Mouse (Mus musculus) midbrain, embryonic 14.5 days (tissue): Measurements from ENCODE around the gene Stk36. TPM values are rescaled to one million over a fixed set of nuclear protein-coding genes. Genes with fewer than 3 reads are reported as not detected.
A peak's percentile ranks its signal among the peaks of the same experiment; 100 is the strongest.

Experiments
- ATAC-seq: fragments of 200-750 bp; cut with Nextera tagmentation; 2 replicates; pipeline ENCODE4 v1.8.0; 2017; ENCODE audit warnings: moderate number of reproducible peaks, moderate library complexity; ENCODE audit not compliant: low FRiP score, low TSS enrichment
- DNase-seq: peaks from one replicate; pipeline ENCODE4 v3.0.0-alpha.2; 2015
- H3K27ac ChIP-seq: fragments of 300-500 bp; sonication (generic); replicated peaks from 2 replicates; pipeline ENCODE4 v1.5.1; 2014; ENCODE audit warnings: mild to moderate bottlenecking, low read depth, low read length, moderate library complexity
- H3K27me3 ChIP-seq: fragments of 300-500 bp; sonication (generic); 2 replicates; pipeline ENCODE4 v1.6.1; 2014; ENCODE audit warnings: low read length, control low read depth, mixed read lengths; ENCODE audit not compliant: control insufficient read depth, insufficient read depth
- H3K36me3 ChIP-seq: fragments of 300-500 bp; sonication (generic); 2 replicates; pipeline ENCODE4 v1.6.1; 2014; ENCODE audit warnings: low read length, control low read depth; ENCODE audit not compliant: control insufficient read depth, insufficient read depth
- H3K4me1 ChIP-seq: fragments of 300-500 bp; sonication (generic); 2 replicates; pipeline ENCODE4 v1.6.1; 2014; ENCODE audit warnings: mild to moderate bottlenecking, antibody characterized with exemption, low read length, control low read depth; ENCODE audit not compliant: control insufficient read depth, insufficient read depth
- H3K4me2 ChIP-seq: fragments of 300-500 bp; sonication (generic); 2 replicates; pipeline ENCODE4 v1.6.1; 2014; ENCODE audit warnings: mild to moderate bottlenecking, low read length, moderate library complexity
- H3K4me3 ChIP-seq: fragments of 300-500 bp; sonication (generic); replicated peaks from 2 replicates; pipeline ENCODE4 v1.5.1; 2014; ENCODE audit warnings: low read depth, low read length
- H3K9ac ChIP-seq: fragments of 300-500 bp; sonication (generic); replicated peaks from 2 replicates; pipeline ENCODE4 v1.6.1; 2014; ENCODE audit warnings: mild to moderate bottlenecking, low read length, moderate library complexity
- H3K9me3 ChIP-seq: fragments of 300-500 bp; sonication (generic); 2 replicates; pipeline ENCODE4 v1.6.1; 2016; ENCODE audit warnings: low read length, control low read depth, mixed read lengths; ENCODE audit not compliant: control insufficient read depth
- WGBS: fragments of 180-500 bp; shearing (Covaris S2); extraction: QIAGEN DNeasy Blood & Tissue Kit; methylation state at CpG from one replicate; pipeline ENCODE4 v1.1.7; 2014; 5-methylcytosine and 5-hydroxymethylcytosine counted together
- polyA plus RNA-seq: library from polyadenylated mRNA; unstranded; fragments of >200 nt; fragmentation: Nextera tagmentation; extraction: Ambion mirVana; gene quantifications from 2 replicates; pipeline ENCODE4 v1.2.1, GENCODE M21; 2014

Gene Stk36
- polyA plus RNA-seq, 1 experiment from 2014 or later = 19.7 TPM

DNA sequence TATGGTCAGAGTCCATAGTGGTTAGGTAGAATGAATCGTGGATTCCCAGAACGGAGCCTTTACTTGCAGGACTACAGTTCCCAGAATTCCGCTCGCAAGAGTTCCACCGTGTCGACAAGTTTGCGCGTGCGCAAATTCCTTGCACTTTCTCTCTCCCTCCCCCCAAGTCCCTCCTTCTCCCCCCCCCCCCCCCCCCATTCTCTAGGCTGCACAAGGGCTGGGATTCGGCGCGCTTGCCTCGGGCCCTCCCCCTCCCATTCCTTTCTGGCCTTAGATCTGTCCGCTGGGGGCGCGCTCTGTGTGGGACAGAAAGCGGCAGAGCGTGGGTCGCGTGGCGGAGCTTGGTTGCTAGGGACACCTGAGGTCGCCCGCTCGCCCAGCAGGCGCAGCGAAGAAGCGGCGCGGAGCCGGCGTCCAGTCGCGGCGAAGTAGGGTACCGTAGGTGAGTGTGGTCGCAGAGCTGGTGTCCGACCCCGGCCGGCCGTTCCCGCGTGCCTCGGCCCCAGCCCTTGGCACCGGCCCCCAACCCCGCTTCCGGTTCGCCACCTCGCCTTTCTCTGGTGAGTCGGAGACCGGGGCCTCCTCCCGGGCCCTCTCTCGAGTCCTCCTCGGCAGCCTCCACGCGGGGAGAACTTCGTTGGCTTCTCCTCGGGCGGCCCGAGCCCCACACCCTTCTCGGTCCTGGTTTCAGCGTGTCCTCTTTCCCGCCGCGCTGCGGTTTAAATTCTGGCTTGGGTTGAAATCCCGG lies 60.4 kb downstream of the Stk36 start, which contains the start of gene Ttll4:
Gene Ttll4, plus strand, starts transcription at position 298 of the 748 bp plus-strand sequence.
- Histone ChIP-seq H3K27ac (peak within 1 kb of the TSS; percentile 84), H3K36me3 (no peaks in the 10 kb centered on the region), H3K9me3 (no peaks in the 10 kb centered on the region), H3K4me1 (peaks cover 13% of the 10 kb centered on the region), H3K4me3 (peak within 1 kb of the TSS; percentile 73), H3K27me3 (no peaks in the 10 kb centered on the region), H3K9ac (peak within 1 kb of the TSS; percentile 76), H3K4me2 (peak within 1 kb of the TSS; percentile 66)
- under 1% methylated on average over 63 of the region's 66 CpGs for WGBS
- peak; percentile 99 for DNase-seq
- peak; percentile 98 for ATAC-seq

DNA sequence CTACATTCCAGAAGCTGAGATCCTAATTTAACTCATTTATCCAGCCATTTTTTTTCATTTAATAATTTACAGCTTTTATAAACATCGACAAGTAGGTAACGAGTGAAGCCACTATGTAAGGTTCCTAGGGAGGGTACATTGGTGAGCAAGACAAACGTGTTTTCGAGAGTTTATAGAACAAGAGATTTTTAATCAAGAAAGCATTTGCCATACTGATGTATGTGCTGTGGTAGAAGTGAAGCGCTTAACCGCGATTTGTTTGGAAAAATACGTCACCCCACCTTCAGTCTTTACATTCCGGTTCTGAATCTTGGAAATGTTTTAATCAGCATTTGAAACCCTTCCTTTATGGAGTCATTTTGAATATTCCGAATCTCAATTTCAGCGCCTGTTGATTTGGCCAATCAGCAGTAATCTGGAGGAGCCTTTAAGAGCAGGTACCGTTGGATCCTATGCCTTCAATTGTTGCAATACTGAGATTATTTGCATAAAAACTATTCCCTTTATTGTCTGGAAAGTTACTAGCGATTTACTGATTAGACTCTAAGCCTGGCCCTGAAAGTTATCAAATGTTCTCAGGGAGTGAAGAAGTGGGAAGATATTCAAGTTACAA lies 61.1 kb downstream of the Stk36 start:
- Histone ChIP-seq H3K4me1 (peaks cover 13% of the 10 kb centered on the region), H3K27me3 (no peaks in the 10 kb centered on the region), H3K9me3 (no peaks in the 10 kb centered on the region), H3K27ac (peak overlapping the region; percentile 84; the same call in 1 of the 2 replicates), H3K9ac (peak overlapping the region; percentile 76), H3K4me3 (peak overlapping the region; percentile 73), H3K4me2 (peak overlapping the region; percentile 66), H3K36me3 (no peaks in the 10 kb centered on the region)
- no peak for ATAC-seq
- DNase-seq = peak; percentile 8
- WGBS = 1% methylated on average over 13 of the region's 13 CpGs

DNA sequence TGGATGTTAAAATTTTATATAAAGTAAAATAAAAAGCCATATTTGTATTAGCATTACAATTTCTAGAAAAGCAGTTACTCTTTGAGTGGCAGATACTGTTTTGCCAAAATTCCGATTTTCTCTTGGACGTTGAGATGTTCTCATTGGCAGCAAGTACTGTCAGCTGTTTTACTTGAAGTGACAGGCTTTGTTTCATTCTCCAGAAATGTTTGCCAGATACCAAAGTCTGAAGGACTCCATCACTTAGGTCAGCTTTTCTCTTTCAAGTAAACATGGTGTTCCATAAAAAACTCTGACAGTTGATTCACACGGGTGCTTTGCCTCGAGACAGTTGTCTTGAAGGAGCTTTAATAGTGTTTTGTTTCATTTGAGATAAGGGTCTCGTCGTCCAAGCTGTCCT lies 63.9 kb downstream of the Stk36 start:
- 86% methylated on average over 6 of the region's 6 CpGs for WGBS
- no peak for DNase-seq

DNA sequence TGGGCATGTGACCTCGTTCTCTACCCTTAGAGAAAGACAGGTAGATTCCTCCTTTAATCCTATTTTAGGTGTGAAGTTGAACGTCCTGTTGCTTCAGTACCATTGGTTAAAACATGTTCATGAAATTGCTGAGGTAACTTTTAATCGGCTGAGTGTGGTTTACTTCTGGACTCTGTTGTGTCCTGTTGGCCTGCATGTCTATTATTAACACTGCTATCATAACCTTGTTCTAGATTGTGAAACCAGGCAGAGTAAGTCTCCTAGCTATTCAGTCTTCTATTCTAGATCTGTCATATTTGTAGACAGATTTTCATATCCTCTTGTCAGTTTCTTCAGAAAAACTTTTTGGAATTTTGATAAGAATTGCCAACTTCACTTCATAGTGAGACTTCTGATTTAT lies 67.1 kb downstream of the Stk36 start:
- 93% methylated on average over 3 of the region's 3 CpGs for WGBS
- Histone ChIP-seq H3K4me2 (no peak overlapping the region), H3K9me3 (no peaks in the 10 kb centered on the region), H3K4me1 (peaks cover 3% of the 10 kb centered on the region; the same call in 1 of the 2 replicates), H3K27ac (no peak overlapping the region), H3K9ac (no peak overlapping the region), H3K4me3 (no peak overlapping the region), H3K36me3 (peaks cover 9% of the 10 kb centered on the region; the same call in 1 of the 2 replicates), H3K27me3 (no peaks in the 10 kb centered on the region)
- no peak for DNase-seq
- no peak for ATAC-seq

More for the DNA sequence above, 63.9 kb downstream of the Stk36 start:
- H3K4me1 ChIP-seq = peaks cover 13% of the 10 kb centered on the region
- no peak overlapping the region for H3K4me3 ChIP-seq
- H3K4me2 ChIP-seq = no peak overlapping the region
- no peak overlapping the region for H3K9ac ChIP-seq
- no peak for ATAC-seq
- no peak overlapping the region for H3K27ac ChIP-seq
- no peaks in the 10 kb centered on the region for H3K27me3 ChIP-seq
- H3K36me3 ChIP-seq = no peaks in the 10 kb centered on the region
- no peaks in the 10 kb centered on the region for H3K9me3 ChIP-seq

DNA sequence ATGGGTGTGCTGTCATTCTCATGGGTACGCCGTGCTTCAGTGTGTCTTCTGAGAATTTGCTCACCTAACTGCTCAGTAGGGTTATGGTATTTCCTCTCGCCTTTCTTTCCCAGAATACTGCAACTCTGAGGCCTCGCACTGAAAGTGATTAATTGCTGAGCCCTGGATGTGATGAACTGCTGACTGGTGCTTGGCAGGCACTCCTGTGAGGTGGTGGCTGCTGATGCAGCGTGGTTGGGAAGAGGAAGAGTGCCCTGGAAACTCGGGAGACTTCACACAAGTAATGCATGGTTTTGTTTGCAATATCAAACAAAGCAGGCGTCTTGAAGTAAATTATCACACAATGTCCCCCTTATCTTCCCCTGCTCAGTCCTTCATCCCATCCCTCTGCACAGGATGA lies 71.5 kb downstream of the Stk36 start:
- H3K4me1 ChIP-seq = no peaks in the 10 kb centered on the region
- no peak overlapping the region for H3K4me2 ChIP-seq
- H3K9me3 ChIP-seq = no peaks in the 10 kb centered on the region
- no peak for DNase-seq
- H3K27ac ChIP-seq = no peak overlapping the region
- no peaks in the 10 kb centered on the region for H3K27me3 ChIP-seq
- H3K36me3 ChIP-seq = peaks cover 9% of the 10 kb centered on the region; the same call in 1 of the 2 replicates
- H3K9ac ChIP-seq = no peak overlapping the region
- no peak for ATAC-seq
- 92% methylated on average over 7 of the region's 7 CpGs for WGBS
- no peak overlapping the region for H3K4me3 ChIP-seq

DNA sequence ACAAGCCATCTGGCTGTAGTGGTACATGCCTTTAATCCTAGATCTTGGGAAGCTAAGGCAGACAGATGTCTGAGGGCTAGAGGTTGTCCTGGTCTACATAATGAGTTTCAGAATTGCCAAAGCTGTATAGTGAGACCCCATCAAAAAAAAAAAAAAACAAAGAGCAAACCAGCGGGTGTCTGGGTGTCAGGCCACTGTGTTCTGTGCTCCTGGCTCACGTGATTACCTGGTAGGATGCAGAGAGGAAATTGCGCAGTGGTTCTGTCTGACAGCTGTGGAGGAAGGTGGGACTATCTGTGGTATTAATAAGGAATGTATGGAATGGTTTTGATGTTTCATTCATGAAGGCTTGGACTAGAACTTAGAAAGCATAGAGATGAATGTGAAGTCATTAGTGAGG lies 75.6 kb downstream of the Stk36 start:
- DNase-seq (no peak), ATAC-seq (no peak)
- Histone ChIP-seq H3K4me2 (no peak overlapping the region), H3K4me1 (no peaks in the 10 kb centered on the region), H3K4me3 (no peak overlapping the region), H3K36me3 (peaks cover 43% of the 10 kb centered on the region), H3K27ac (no peak overlapping the region), H3K27me3 (no peaks in the 10 kb centered on the region), H3K9me3 (no peaks in the 10 kb centered on the region), H3K9ac (no peak overlapping the region)
- WGBS = 84% methylated on average over 3 of the region's 3 CpGs

DNA sequence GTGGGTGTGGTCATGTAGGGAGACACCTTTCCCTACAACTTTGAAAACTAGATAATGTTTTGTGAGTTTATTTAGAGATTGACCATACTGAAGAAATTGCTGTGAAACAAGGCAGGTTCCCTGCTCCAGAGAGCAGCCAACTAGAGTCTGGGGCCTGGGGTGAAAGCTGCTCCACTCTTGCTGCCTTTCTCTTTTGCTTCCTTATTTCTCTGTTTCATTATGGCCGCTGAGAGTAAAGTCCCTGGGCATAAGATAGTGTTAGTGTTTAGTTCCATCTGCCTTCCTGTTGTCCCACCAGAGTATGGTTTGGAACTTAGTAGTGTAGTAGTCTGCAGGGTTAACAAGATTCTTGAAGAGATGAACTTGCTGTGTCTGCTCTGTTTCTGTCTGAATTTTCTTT lies 76.6 kb downstream of the Stk36 start:
- Histone ChIP-seq H3K36me3 (peaks cover 42% of the 10 kb centered on the region), H3K4me1 (no peaks in the 10 kb centered on the region), H3K4me2 (no peak overlapping the region), H3K4me3 (no peak overlapping the region), H3K9me3 (no peaks in the 10 kb centered on the region), H3K27ac (no peak overlapping the region), H3K27me3 (no peaks in the 10 kb centered on the region), H3K9ac (no peak overlapping the region)
- no peak for DNase-seq
- 83% methylated on average over 1 of the region's 1 CpGs for WGBS
- no peak for ATAC-seq
